Mouse (Mus musculus): ENCODE results near the gene Fam19a2. TPM values are rescaled to one million over a fixed set of nuclear protein-coding genes. Genes with fewer than 3 reads are reported as not detected.

The Fam19a2 gene
- total and polyA plus RNA-seq, 2 experiments from 2014 or later: 70.8 to 146 TPM

DNA sequence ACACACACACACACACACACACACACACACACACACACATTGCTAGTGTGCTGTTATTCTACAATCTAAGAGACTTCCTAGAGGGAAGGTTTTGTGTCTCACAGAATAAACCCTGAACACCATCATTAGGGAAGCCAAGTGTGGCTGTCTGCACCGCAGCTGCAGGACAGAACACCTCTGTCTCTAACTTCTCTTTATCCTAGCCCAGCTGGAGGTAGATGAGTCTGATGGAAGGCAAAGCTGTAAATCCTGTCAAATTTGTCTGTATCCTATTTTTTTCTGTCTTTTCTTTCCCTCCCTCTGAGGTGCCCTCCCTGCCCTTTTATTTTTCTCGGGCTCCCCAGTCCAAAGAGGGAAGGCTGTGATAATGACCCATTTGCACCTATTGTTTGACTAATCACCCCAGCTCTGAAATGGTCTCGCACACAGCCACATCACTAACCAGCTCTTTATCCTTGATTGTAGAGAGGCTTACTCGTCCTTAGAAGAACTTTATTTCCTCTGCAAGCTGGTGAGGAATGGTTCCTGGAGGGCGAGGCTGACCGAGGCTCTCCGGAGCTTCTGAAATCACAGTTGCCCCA is 414.6 kb downstream of the Fam19a2 start:
- Histone ChIP-seq H3K4me1 (ENCODE audit: insufficient read depth, low read length) (no peaks in the 10 kb centered on the region), H3K9ac (replicated peaks; ENCODE audit: low read length, poor library complexity, severe bottlenecking) (no peak overlapping the region), H3K36me3 (ENCODE audit: insufficient read depth, low read length) (no peaks in the 10 kb centered on the region), H3K27me3 (ENCODE audit: insufficient read depth, low read length) (no peaks in the 10 kb centered on the region), H3K4me3 (ENCODE audit: low read depth, low read length) (no peak overlapping the region), H3K27ac (ENCODE audit: low read depth, low read length) (no peak overlapping the region), H3K4me2 (ENCODE audit: low read depth, low read length, poor library complexity, severe bottlenecking) (no peak overlapping the region), H3K9me3 (ENCODE audit: low read length) (no peaks in the 10 kb centered on the region)
- WGBS: 16% methylated on average over 7 of the region's 7 CpGs
- ATAC-seq (ENCODE audit: low FRiP score) (no peak), DNase-seq (ENCODE audit: low spot score) (no peak)
- no peak for TF ChIP-seq CTCF (IDR thresholded peaks at IDR 0.05)

GRCm38 (mm10) chr10:123682718-123683255 is 419.0 kb downstream of the Fam19a2 start:
- no peak for ATAC-seq (ENCODE audit: low FRiP score)
- no peaks in the 10 kb centered on the region for H3K36me3 ChIP-seq (ENCODE audit: insufficient read depth, low read length)
- WGBS: 53% methylated on average over 9 of the region's 9 CpGs
- H3K9ac ChIP-seq (replicated peaks; ENCODE audit: low read length, poor library complexity, severe bottlenecking): no peak overlapping the region
- H3K4me2 ChIP-seq (ENCODE audit: low read depth, low read length, poor library complexity, severe bottlenecking): no peak overlapping the region
- H3K27ac ChIP-seq (ENCODE audit: low read depth, low read length): no peak overlapping the region
- no peak for DNase-seq (ENCODE audit: low spot score)
- TF ChIP-seq CTCF (IDR thresholded peaks at IDR 0.05): no peak
- no peaks in the 10 kb centered on the region for H3K27me3 ChIP-seq (ENCODE audit: insufficient read depth, low read length)
- no peaks in the 10 kb centered on the region for H3K9me3 ChIP-seq (ENCODE audit: low read length)
- no peaks in the 10 kb centered on the region for H3K4me1 ChIP-seq (ENCODE audit: insufficient read depth, low read length)
- no peak overlapping the region for H3K4me3 ChIP-seq (ENCODE audit: low read depth, low read length)

DNA sequence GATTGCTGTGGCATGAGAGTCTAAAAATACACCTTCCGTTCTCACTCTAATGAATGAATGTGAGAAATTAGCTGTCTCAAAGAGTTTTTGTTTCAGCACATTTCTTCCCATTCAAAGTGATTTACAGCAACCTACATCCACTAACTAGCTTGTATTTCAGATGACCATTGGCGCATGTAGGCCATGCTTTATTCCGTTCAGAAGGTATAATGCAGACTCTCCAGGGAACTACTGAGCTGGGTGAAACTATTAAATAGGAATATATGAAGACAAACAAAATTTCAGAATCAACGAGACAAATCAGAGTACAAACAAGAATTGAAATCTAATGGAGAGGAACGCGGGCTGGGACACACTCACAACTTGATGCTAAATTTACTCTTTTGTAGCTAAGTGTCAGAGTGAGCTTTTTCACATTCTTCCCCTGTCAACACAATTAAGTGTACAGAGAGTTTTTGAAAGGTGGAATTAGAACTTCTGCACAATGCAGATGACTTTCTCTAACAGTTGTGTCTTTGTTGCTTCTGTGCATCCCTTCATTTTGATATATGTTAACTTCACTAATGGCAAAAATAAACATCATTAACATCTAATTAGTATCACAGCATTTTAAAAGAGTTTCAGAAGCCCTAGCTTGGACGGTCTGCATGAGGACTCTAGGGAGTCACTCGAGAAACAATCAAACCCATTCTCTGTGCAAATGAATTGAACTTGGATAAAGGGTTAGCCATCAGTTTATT is 428.6 kb downstream of the Fam19a2 start:
- DNase-seq (ENCODE audit: low spot score) (no peak), ATAC-seq (ENCODE audit: low FRiP score) (no peak)
- Histone ChIP-seq H3K4me1 (ENCODE audit: insufficient read depth, low read length) (no peaks in the 10 kb centered on the region), H3K9me3 (ENCODE audit: low read length) (no peaks in the 10 kb centered on the region), H3K9ac (replicated peaks; ENCODE audit: low read length, poor library complexity, severe bottlenecking) (no peak overlapping the region), H3K27me3 (ENCODE audit: insufficient read depth, low read length) (no peaks in the 10 kb centered on the region), H3K36me3 (ENCODE audit: insufficient read depth, low read length) (no peaks in the 10 kb centered on the region), H3K4me2 (ENCODE audit: low read depth, low read length, poor library complexity, severe bottlenecking) (no peak overlapping the region), H3K4me3 (ENCODE audit: low read depth, low read length) (no peak overlapping the region), H3K27ac (ENCODE audit: low read depth, low read length) (no peak overlapping the region)
- no peak for TF ChIP-seq CTCF (IDR thresholded peaks at IDR 0.05)
- whole genome bisulfite sequencing: 71% methylated on average over 8 of the region's 8 CpGs

- Histone ChIP-seq H3K9ac (replicated peaks; ENCODE audit: low read length, poor library complexity, severe bottlenecking) (no peak overlapping the region), H3K4me2 (ENCODE audit: low read depth, low read length, poor library complexity, severe bottlenecking) (no peak overlapping the region), H3K4me3 (ENCODE audit: low read depth, low read length) (no peak overlapping the region), H3K4me1 (ENCODE audit: insufficient read depth, low read length) (no peaks in the 10 kb centered on the region), H3K27me3 (ENCODE audit: insufficient read depth, low read length) (no peaks in the 10 kb centered on the region), H3K36me3 (ENCODE audit: insufficient read depth, low read length) (no peaks in the 10 kb centered on the region), H3K9me3 (ENCODE audit: low read length) (no peaks in the 10 kb centered on the region), H3K27ac (ENCODE audit: low read depth, low read length) (no peak overlapping the region)
- ATAC-seq (ENCODE audit: low FRiP score): no peak
- no peak for DNase-seq (ENCODE audit: low spot score)
- 94% methylated on average over 4 of the region's 4 CpGs for WGBS
- TF ChIP-seq CTCF (IDR thresholded peaks at IDR 0.05): no peak
Measured at GRCm38 (mm10) chr10:123692926-123693224, 429.1 kb downstream of the Fam19a2 start.

GRCm38 (mm10) chr10:123702595-123702994 is 438.8 kb downstream of the Fam19a2 start:
- Histone ChIP-seq H3K4me1 (ENCODE audit: insufficient read depth, low read length) (no peaks in the 10 kb centered on the region), H3K27ac (ENCODE audit: low read depth, low read length) (no peak overlapping the region), H3K4me2 (ENCODE audit: low read depth, low read length, poor library complexity, severe bottlenecking) (no peak overlapping the region), H3K36me3 (ENCODE audit: insufficient read depth, low read length) (no peaks in the 10 kb centered on the region), H3K4me3 (ENCODE audit: low read depth, low read length) (no peak overlapping the region), H3K9me3 (ENCODE audit: low read length) (no peaks in the 10 kb centered on the region), H3K27me3 (ENCODE audit: insufficient read depth, low read length) (no peaks in the 10 kb centered on the region), H3K9ac (replicated peaks; ENCODE audit: low read length, poor library complexity, severe bottlenecking) (no peak overlapping the region)
- no peak for DNase-seq (ENCODE audit: low spot score)
- no peak for ATAC-seq (ENCODE audit: low FRiP score)
- no peak for TF ChIP-seq CTCF (IDR thresholded peaks at IDR 0.05)
- 85% methylated on average over 4 of the region's 4 CpGs for WGBS

DNA sequence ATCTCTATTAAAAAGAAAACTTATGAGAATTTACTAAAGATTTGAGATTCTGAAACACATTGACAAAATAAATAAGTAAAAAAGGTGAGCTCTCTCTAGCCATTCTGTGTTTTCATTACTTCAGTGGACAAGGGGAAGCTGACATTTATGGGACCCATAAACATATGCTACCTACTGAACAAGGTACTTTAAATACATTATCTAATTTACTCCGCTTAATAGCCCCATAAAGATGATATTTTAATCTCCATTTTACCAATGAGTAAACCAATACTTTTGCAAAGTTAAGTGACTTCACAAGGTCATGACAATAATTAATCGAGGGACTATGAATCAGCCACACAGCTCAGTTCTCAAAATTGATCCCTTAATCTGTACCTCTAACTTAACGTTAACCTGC is 443.2 kb downstream of the Fam19a2 start:
- H3K4me3 ChIP-seq (ENCODE audit: low read depth, low read length): no peak overlapping the region
- DNase-seq (ENCODE audit: low spot score): no peak
- ATAC-seq (ENCODE audit: low FRiP score): no peak
- no peaks in the 10 kb centered on the region for H3K9me3 ChIP-seq (ENCODE audit: low read length)
- H3K9ac ChIP-seq (replicated peaks; ENCODE audit: low read length, poor library complexity, severe bottlenecking): no peak overlapping the region
- no peak overlapping the region for H3K4me2 ChIP-seq (ENCODE audit: low read depth, low read length, poor library complexity, severe bottlenecking)
- no peaks in the 10 kb centered on the region for H3K36me3 ChIP-seq (ENCODE audit: insufficient read depth, low read length)
- H3K4me1 ChIP-seq (ENCODE audit: insufficient read depth, low read length): no peaks in the 10 kb centered on the region
- no peaks in the 10 kb centered on the region for H3K27me3 ChIP-seq (ENCODE audit: insufficient read depth, low read length)
- WGBS: 95% methylated on average over 3 of the region's 3 CpGs
- TF ChIP-seq CTCF (IDR thresholded peaks at IDR 0.05): no peak
- H3K27ac ChIP-seq (ENCODE audit: low read depth, low read length): no peak overlapping the region

All from midbrain, postnatal 0 days (tissue).